Mouse (Mus musculus) heart, embryonic 14.5 days (tissue): Measurements from ENCODE around the gene Fggy. TPM values are rescaled to one million over a fixed set of nuclear protein-coding genes. Genes with fewer than 3 reads are reported as not detected.

ENCODE experiments used
- ATAC-seq: fragments of 200-750 bp; cut with Nextera tagmentation; 2 replicates; pipeline ENCODE4 v1.8.0; 2017; ENCODE audit warnings: low read depth, moderate TSS enrichment; ENCODE audit not compliant: insufficient number of reproducible peaks, insufficient read depth, low FRiP score
- H3K27ac ChIP-seq, 2 experiments: fragments of 200-500 bp in 1 of 2; fragments of 300-500 bp in 1 of 2; sonication (generic) in 1 of 2; replicated peaks in 1 of 2; 2 replicates each; pipeline ENCODE4 v1.5.1; 2012 to 2014; ENCODE audit warnings: low read depth in 2 of 2, low read length in 2 of 2, control low read depth in 1 of 2, mild to moderate bottlenecking in 1 of 2, mixed read lengths in 1 of 2; ENCODE audit not compliant: control insufficient read depth in 1 of 2, insufficient read depth in 1 of 2
- H3K27me3 ChIP-seq: fragments of 300-500 bp; sonication (generic); 2 replicates; pipeline ENCODE4 v1.6.1; 2014; ENCODE audit warnings: mild to moderate bottlenecking, low read length, control low read depth; ENCODE audit not compliant: control insufficient read depth, insufficient read depth
- H3K36me3 ChIP-seq: fragments of 300-500 bp; sonication (generic); 2 replicates; pipeline ENCODE4 v1.6.1; 2014; ENCODE audit warnings: mild to moderate bottlenecking, control low read depth, low read length, mixed read lengths; ENCODE audit not compliant: control insufficient read depth, insufficient read depth
- H3K4me1 ChIP-seq, 2 experiments: fragments of 200-500 bp in 1 of 2; fragments of 300-500 bp in 1 of 2; sonication (generic) in 1 of 2; 2 replicates each; pipeline ENCODE4 v1.6.1; 2012 to 2014; ENCODE audit warnings: low read length in 2 of 2, control low read depth in 1 of 2, mixed read lengths in 1 of 2; ENCODE audit not compliant: control insufficient read depth in 2 of 2, insufficient read depth in 2 of 2
- H3K4me2 ChIP-seq: fragments of 300-500 bp; sonication (generic); 2 replicates; pipeline ENCODE4 v1.6.1; 2014; ENCODE audit warnings: mild to moderate bottlenecking, low read length
- H3K4me3 ChIP-seq, 2 experiments: fragments of 200-500 bp in 1 of 2; fragments of 300-500 bp in 1 of 2; sonication (generic) in 1 of 2; 2 replicates each; pipeline ENCODE4 v1.5.1; 2012 to 2014; ENCODE audit warnings: low read length in 2 of 2, mild to moderate bottlenecking in 2 of 2, control low read depth in 1 of 2, low read depth in 1 of 2, moderate library complexity in 1 of 2; ENCODE audit not compliant: control insufficient read depth in 1 of 2, insufficient read depth in 1 of 2
- H3K9ac ChIP-seq: fragments of 300-500 bp; sonication (generic); 2 replicates; pipeline ENCODE4 v1.6.1; 2014; ENCODE audit warnings: mild to moderate bottlenecking, low read length
- H3K9me3 ChIP-seq: fragments of 300-500 bp; sonication (generic); 2 replicates; pipeline ENCODE4 v1.6.1; 2016; ENCODE audit warnings: low read length, control low read depth; ENCODE audit not compliant: control insufficient read depth
- WGBS: fragments of 180-500 bp; shearing (Covaris S2); extraction: QIAGEN DNeasy Blood & Tissue Kit; methylation state at CpG from one replicate; pipeline ENCODE4 v1.1.7; 2014; 5-methylcytosine and 5-hydroxymethylcytosine counted together
- polyA plus RNA-seq: library from polyadenylated mRNA; unstranded; fragments of >200 nt; fragmentation: Nextera tagmentation; extraction: Ambion mirVana; gene quantifications from 2 replicates; pipeline ENCODE4 v1.2.1, GENCODE M21; 2014

The Fggy gene
- polyA plus RNA-seq, 1 experiment from 2014 or later, result 4.4 TPM

- no peaks in the 10 kb centered on the region for H3K36me3 ChIP-seq
- H3K9ac ChIP-seq, result no peak overlapping the region
- H3K9me3 ChIP-seq, result no peaks in the 10 kb centered on the region
- H3K4me3 ChIP-seq, result no peak overlapping the region
- no peak overlapping the region for H3K4me2 ChIP-seq
- H3K27ac ChIP-seq, result 0 out of 4 replicates have a peak overlapping the region, but pooled peaks of 1 of the 2 experiments have one; percentile 20
- peaks cover 5 to 9% of the 10 kb centered on the region in 2 experiments for H3K4me1 ChIP-seq
- 22% methylated on average over 6 of the region's 6 CpGs for WGBS
- no peak for ATAC-seq
- H3K27me3 ChIP-seq, result no peaks in the 10 kb centered on the region
Observed at GRCm38 (mm10) chr4:95733397-95734249, 176.3 kb downstream of the Fggy start.

GRCm38 (mm10) chr4:95735967-95736366 is 178.7 kb downstream of the Fggy start:
- no peak overlapping the region for H3K9ac ChIP-seq
- H3K4me3 ChIP-seq, result no peak overlapping the region
- H3K27ac ChIP-seq, result no peak overlapping the region
- no peaks in the 10 kb centered on the region for H3K9me3 ChIP-seq
- no peak for ATAC-seq
- peaks cover 8 to 12% of the 10 kb centered on the region in 2 experiments for H3K4me1 ChIP-seq
- H3K4me2 ChIP-seq, result no peak overlapping the region
- no peaks in the 10 kb centered on the region for H3K27me3 ChIP-seq
- H3K36me3 ChIP-seq, result no peaks in the 10 kb centered on the region
- WGBS, result 81% methylated on average over 4 of the region's 4 CpGs

- no peaks in the 10 kb centered on the region for H3K27me3 ChIP-seq
- H3K4me2 ChIP-seq, result no peak overlapping the region
- no peak overlapping the region for H3K9ac ChIP-seq
- 38% methylated on average over 2 of the region's 2 CpGs for WGBS
- no peak for ATAC-seq
- H3K4me3 ChIP-seq, result no peak overlapping the region
- H3K4me1 ChIP-seq, result peaks cover 12 to 19% of the 10 kb centered on the region in 2 experiments
- no peak overlapping the region for H3K27ac ChIP-seq
- no peaks in the 10 kb centered on the region for H3K36me3 ChIP-seq
- no peaks in the 10 kb centered on the region for H3K9me3 ChIP-seq
Observed at GRCm38 (mm10) chr4:95736674-95737073, 179.4 kb downstream of the Fggy start.

- Histone ChIP-seq H3K4me3 (no peak overlapping the region), H3K4me1 (peaks cover 12 to 25% of the 10 kb centered on the region in 2 experiments), H3K9me3 (no peaks in the 10 kb centered on the region), H3K4me2 (no peak overlapping the region), H3K27me3 (no peaks in the 10 kb centered on the region), H3K27ac (peak overlapping the region; percentile 34 to 43; a peak in 1 of 4 replicates), H3K9ac (no peak overlapping the region), H3K36me3 (no peaks in the 10 kb centered on the region)
- ATAC-seq, result no peak
- WGBS, result 36% methylated on average over 5 of the region's 5 CpGs
Observed at GRCm38 (mm10) chr4:95738179-95738578, 180.9 kb downstream of the Fggy start.

GRCm38 (mm10) chr4:95738725-95739124 is 181.4 kb downstream of the Fggy start:
- H3K27ac ChIP-seq, result peak overlapping the region; percentile 34 to 43; a peak in 2 of 4 replicates
- peaks cover 10 to 24% of the 10 kb centered on the region in 2 experiments for H3K4me1 ChIP-seq
- no peak overlapping the region for H3K4me2 ChIP-seq
- H3K9me3 ChIP-seq, result no peaks in the 10 kb centered on the region
- H3K9ac ChIP-seq, result no peak overlapping the region
- H3K36me3 ChIP-seq, result no peaks in the 10 kb centered on the region
- no peaks in the 10 kb centered on the region for H3K27me3 ChIP-seq
- WGBS, result 60% methylated on average over 4 of the region's 4 CpGs
- no peak for ATAC-seq
- no peak overlapping the region for H3K4me3 ChIP-seq

- H3K4me2 ChIP-seq, result no peak overlapping the region
- ATAC-seq, result peak; percentile 46; the same call in 1 of the 2 replicates
Observed at GRCm38 (mm10) chr4:95741115-95741734, 183.9 kb downstream of the Fggy start.

GRCm38 (mm10) chr4:95742986-95743385 is 185.7 kb downstream of the Fggy start:
- WGBS, result 23% methylated on average over 4 of the region's 4 CpGs
- ATAC-seq, result no peak; the same call in 1 of the 2 replicates

More at GRCm38 (mm10) chr4:95741115-95741734, 183.9 kb downstream of the Fggy start:
- Histone ChIP-seq H3K27ac (0 out of 4 replicates have a peak overlapping the region, but pooled peaks of 1 of the 2 experiments have one; percentile 28), H3K4me1 (peaks cover 10 to 24% of the 10 kb centered on the region in 2 experiments), H3K9ac (no peak overlapping the region), H3K4me3 (no peak overlapping the region), H3K27me3 (no peaks in the 10 kb centered on the region), H3K9me3 (no peaks in the 10 kb centered on the region), H3K36me3 (no peaks in the 10 kb centered on the region)
- 31% methylated on average over 7 of the region's 7 CpGs for WGBS

More at GRCm38 (mm10) chr4:95742986-95743385, 185.7 kb downstream of the Fggy start:
- Histone ChIP-seq H3K4me1 (peaks cover 10 to 24% of the 10 kb centered on the region in 2 experiments), H3K9me3 (no peaks in the 10 kb centered on the region), H3K27me3 (no peaks in the 10 kb centered on the region), H3K4me2 (no peak overlapping the region), H3K36me3 (no peaks in the 10 kb centered on the region), H3K9ac (no peak overlapping the region), H3K4me3 (no peak overlapping the region), H3K27ac (peak overlapping the region in 1 of 2 experiments; percentile 14; a peak in 1 of 4 replicates)
